In the genomic region with DNA sequence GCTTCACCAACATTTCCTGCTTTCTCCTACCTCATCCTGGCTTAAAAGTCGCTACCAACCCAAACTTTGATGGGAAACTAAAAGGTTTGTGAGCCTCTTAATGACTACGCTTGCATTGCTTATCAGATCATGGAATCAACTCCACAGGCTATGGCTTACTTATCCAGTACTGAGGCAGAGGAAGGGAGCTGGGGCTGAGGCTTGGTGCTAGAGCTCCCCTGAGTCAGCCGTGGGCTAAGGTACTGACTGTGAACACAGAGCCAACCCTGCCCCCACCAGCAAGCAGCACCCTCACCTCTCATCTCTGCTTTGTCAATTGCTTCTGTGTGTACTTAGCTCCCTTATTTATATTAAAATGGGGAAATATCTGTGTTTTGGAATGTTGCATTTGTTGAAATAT, we compare ENCODE assay signal across 21 mouse cellular contexts. TPM values are rescaled to one million over a fixed set of nuclear protein-coding genes. Genes with fewer than 3 reads are reported as not detected.
DNase-seq lines count a peak whose midpoint lies in the region; TF ChIP-seq lines count a peak whose summit lies in the region.
"Had no signal": no experiment of that assay in that cellular context is flagged by ENCODE, and none has a peak within 500 bp of the region (broad histone marks: within the 10 kb centered on the region; RNA-seq: fewer than 3 reads in every experiment).

No protein-coding gene starts in this region.

- no peaks in the 10 kb centered on the region for H3K27me3 ChIP-seq in heart, embryonic 10.5 days (ENCODE audit: insufficient read depth, poor library complexity, severe bottlenecking)
- no peaks in the 10 kb centered on the region for H3K27me3 ChIP-seq in testis, adult 2 months (ENCODE audit: control insufficient read depth, insufficient read depth, low read length)
- H3K27me3 ChIP-seq: CH12.LX; embryonic facial prominence, embryonic 12.5 days; forebrain, embryonic 13.5 days; forebrain, embryonic 15.5 days; Patski had no signal

- H3K4me3 ChIP-seq in heart, embryonic 10.5 days: no peak overlapping the region
- peak overlapping the region; percentile 88 for H3K4me3 ChIP-seq in testis, adult 2 months (ENCODE audit: control insufficient read depth, low read depth, low read length)
- no peak overlapping the region for H3K4me3 ChIP-seq in gastrocnemius, adult 2 months
- H3K4me3 ChIP-seq: embryonic facial prominence, embryonic 10.5 days; embryonic facial prominence, embryonic 12.5 days; forebrain, embryonic 13.5 days; forebrain, embryonic 15.5 days had no signal

- H3K9me3 ChIP-seq in heart, embryonic 10.5 days: no peaks in the 10 kb centered on the region
- H3K9me3 ChIP-seq: embryonic facial prominence, embryonic 10.5 days; embryonic facial prominence, embryonic 12.5 days; forebrain, embryonic 13.5 days; forebrain, embryonic 15.5 days; G1E had no signal

- peak; percentile 52 for DNase-seq in heart, adult 11 months
- DNase-seq in heart, embryonic 10.5 days (ENCODE audit: low spot score): no peak
- no peak for DNase-seq in testis, postnatal 14 days (ENCODE audit: low spot score)
- DNase-seq in gastrocnemius, adult 2 months: no peak
- DNase-seq: adrenal gland, adult 8-10 months; adrenal gland, postnatal 14 days; adrenal gland, postnatal 36 days; B cell, adult 2 months; cerebellum, adult 11-12 months; cerebellum, adult 2 months; cerebellum, adult 9-10 months; cerebellum, postnatal 10 days; cerebellum, postnatal 25 days had no signal

- WGBS in heart, embryonic 10.5 days: 62% methylated on average over 3 of the region's 3 CpGs

- H3K27ac ChIP-seq in heart, embryonic 10.5 days: no peak overlapping the region
- H3K27ac ChIP-seq in testis, adult 2 months (ENCODE audit: control insufficient read depth, insufficient read depth, low read depth, low read length): no peak overlapping the region
- H3K27ac ChIP-seq in gastrocnemius, adult 2 months: no peak overlapping the region
- H3K27ac ChIP-seq: embryonic facial prominence, embryonic 10.5 days; embryonic facial prominence, embryonic 12.5 days; forebrain, embryonic 13.5 days; forebrain, embryonic 15.5 days had no signal

- no peaks in the 10 kb centered on the region for H3K4me1 ChIP-seq in heart, embryonic 10.5 days
- H3K4me1 ChIP-seq in testis, adult 2 months (ENCODE audit: control insufficient read depth, insufficient read depth, low read length): no peaks in the 10 kb centered on the region
- H3K4me1 ChIP-seq: embryonic facial prominence, embryonic 10.5 days; embryonic facial prominence, embryonic 12.5 days; forebrain, embryonic 13.5 days; forebrain, embryonic 15.5 days had no signal

- TF ChIP-seq CTCF in testis, adult 2 months (IDR thresholded peaks at IDR 0.05; ENCODE audit: control insufficient read depth, insufficient read depth, insufficient replicate concordance, low read depth, low read length): no peak
- no peak for TF ChIP-seq CTCF in gastrocnemius, adult 2 months (IDR thresholded peaks at IDR 0.05)

- intact Hi-C loops in gastrocnemius, adult 2 months (cut with DNase I): no loop called here

- no peak for TF ChIP-seq POLR2A in testis, adult 2 months (IDR thresholded peaks at IDR 0.05; ENCODE audit: control insufficient read depth, low read depth, low read length)

- H3K36me3 ChIP-seq in heart, embryonic 10.5 days: no peaks in the 10 kb centered on the region
- H3K36me3 ChIP-seq in testis, adult 2 months (ENCODE audit: control insufficient read depth, insufficient read depth, low read length): no peaks in the 10 kb centered on the region; the same call in 1 of the 2 replicates
- H3K36me3 ChIP-seq: embryonic facial prominence, embryonic 10.5 days; embryonic facial prominence, embryonic 12.5 days; G1E had no signal

RNA-seq across cellular contexts. Expression of gene Sav1, which starts 39.3 kb away (rescaled TPM):
- polyA plus RNA-seq in heart, embryonic 10.5 days (2016; fragmentation: Nextera tagmentation; extraction: Ambion mirVana): 3.9 and 6.8 TPM in 2 replicates
- 41.5 and 45.0 TPM in 2 replicates for polyA plus RNA-seq in testis, adult 2 months (2012; rRNA removed)
- 10 to 100 TPM; 42.9 to 53.6 TPM for total RNA-seq in gastrocnemius, adult 2 months (2021)

RNA-seq across cellular contexts. Expression of gene Map4k5, which starts 54.5 kb away (rescaled TPM):
- 32.3 and 33.7 TPM in 2 replicates for polyA plus RNA-seq in heart, embryonic 10.5 days (2016; fragmentation: Nextera tagmentation; extraction: Ambion mirVana)
- 5.1 and 5.6 TPM in 2 replicates for polyA plus RNA-seq in testis, adult 2 months (2012; rRNA removed)
- 10 to 100 TPM; 22.9 to 25.9 TPM for total RNA-seq in gastrocnemius, adult 2 months (2021)

RNA-seq across cellular contexts. Expression of gene Atl1, which starts 55.1 kb away (rescaled TPM):
- 5.5 and 6.5 TPM in 2 replicates for polyA plus RNA-seq in heart, embryonic 10.5 days (2016; fragmentation: Nextera tagmentation; extraction: Ambion mirVana)
- polyA plus RNA-seq in testis, adult 2 months (2012; rRNA removed): 49.1 and 54.4 TPM in 2 replicates
- 1 to 10 TPM; 2.1 to 2.2 TPM for total RNA-seq in gastrocnemius, adult 2 months (2021)
